ENCODE assay signal across 25 mouse cellular contexts in genomic region chr1:30790220-30790619, GRCm38 (mm10).
DNase-seq lines count a peak whose midpoint lies in the region; ATAC-seq and TF ChIP-seq lines count a peak whose summit lies in the region.
"Had no signal": no experiment of that assay in that cellular context is flagged by ENCODE, and none has a peak within 500 bp of the region (broad histone marks: within the 10 kb centered on the region; RNA-seq: fewer than 3 reads in every experiment).

No protein-coding gene starts in this region.

- H3K4me2 ChIP-seq in forebrain, embryonic 14.5 days (ENCODE audit: low read length): no peak overlapping the region
- H3K4me2 ChIP-seq in forebrain, embryonic 13.5 days: no peak overlapping the region
- no peak overlapping the region for H3K4me2 ChIP-seq in forebrain, postnatal 0 days (ENCODE audit: low read depth)
- H3K4me2 ChIP-seq: embryonic facial prominence, embryonic 12.5 days; embryonic facial prominence, embryonic 15.5 days; heart, embryonic 11.5 days; hindbrain, embryonic 13.5 days; intestine, embryonic 15.5 days had no signal

- no peaks in the 10 kb centered on the region for H3K9me3 ChIP-seq in forebrain, embryonic 14.5 days (replicated peaks; ENCODE audit: control insufficient read depth, low read length)
- H3K9me3 ChIP-seq in forebrain, embryonic 13.5 days (replicated peaks): no peaks in the 10 kb centered on the region
- 0 out of 2 replicates have a peak, but pooled peaks cover 3% of the 10 kb centered on the region for H3K9me3 ChIP-seq in forebrain, postnatal 0 days (ENCODE audit: low read length)
- no peaks in the 10 kb centered on the region for H3K9me3 ChIP-seq in forebrain, embryonic 10.5 days
- H3K9me3 ChIP-seq: embryonic facial prominence, embryonic 12.5 days; embryonic facial prominence, embryonic 15.5 days; hindbrain, embryonic 10.5 days; hindbrain, embryonic 13.5 days; intestine, embryonic 15.5 days had no signal

- no peak overlapping the region for H3K9ac ChIP-seq in forebrain, embryonic 14.5 days (ENCODE audit: low read length)
- H3K9ac ChIP-seq in forebrain, embryonic 13.5 days: no peak overlapping the region
- H3K9ac ChIP-seq in forebrain, postnatal 0 days: no peak overlapping the region
- H3K9ac ChIP-seq: embryonic facial prominence, embryonic 12.5 days; embryonic facial prominence, embryonic 15.5 days; hindbrain, embryonic 13.5 days; intestine, embryonic 15.5 days had no signal

- H3K27me3 ChIP-seq in forebrain, embryonic 14.5 days (replicated peaks; ENCODE audit: control insufficient read depth, insufficient read depth, low read length): no peaks in the 10 kb centered on the region
- H3K27me3 ChIP-seq in forebrain, embryonic 13.5 days: no peaks in the 10 kb centered on the region
- no peaks in the 10 kb centered on the region for H3K27me3 ChIP-seq in forebrain, postnatal 0 days (ENCODE audit: insufficient read depth, low read length)
- no peaks in the 10 kb centered on the region for H3K27me3 ChIP-seq in forebrain, embryonic 10.5 days (ENCODE audit: poor library complexity, severe bottlenecking)
- H3K27me3 ChIP-seq: embryonic facial prominence, embryonic 12.5 days; embryonic facial prominence, embryonic 15.5 days; hindbrain, embryonic 13.5 days; intestine, embryonic 15.5 days had no signal

- no peak overlapping the region for H3K27ac ChIP-seq in forebrain, embryonic 14.5 days (ENCODE audit: low read depth, low read length)
- no peak overlapping the region for H3K27ac ChIP-seq in forebrain, embryonic 13.5 days
- no peak overlapping the region for H3K27ac ChIP-seq in forebrain, postnatal 0 days (ENCODE audit: low read depth, low read length)
- no peak overlapping the region for H3K27ac ChIP-seq in forebrain, embryonic 10.5 days
- H3K27ac ChIP-seq: embryonic facial prominence, embryonic 12.5 days; embryonic facial prominence, embryonic 15.5 days; hindbrain, embryonic 10.5 days; hindbrain, embryonic 13.5 days; intestine, embryonic 15.5 days had no signal

- no peaks in the 10 kb centered on the region for H3K36me3 ChIP-seq in forebrain, embryonic 14.5 days (ENCODE audit: control insufficient read depth, insufficient read depth, low read length)
- H3K36me3 ChIP-seq in forebrain, embryonic 13.5 days (ENCODE audit: poor library complexity, severe bottlenecking): no peaks in the 10 kb centered on the region
- no peaks in the 10 kb centered on the region for H3K36me3 ChIP-seq in forebrain, postnatal 0 days (ENCODE audit: insufficient read depth)
- no peaks in the 10 kb centered on the region for H3K36me3 ChIP-seq in forebrain, embryonic 10.5 days (replicated peaks)
- H3K36me3 ChIP-seq: embryonic facial prominence, embryonic 12.5 days; embryonic facial prominence, embryonic 15.5 days; hindbrain, embryonic 10.5 days; hindbrain, embryonic 13.5 days; intestine, embryonic 15.5 days had no signal

- no peaks in the 10 kb centered on the region for H3K4me1 ChIP-seq in forebrain, embryonic 14.5 days (ENCODE audit: control insufficient read depth, insufficient read depth, low read length)
- H3K4me1 ChIP-seq in forebrain, embryonic 13.5 days: no peaks in the 10 kb centered on the region
- no peaks in the 10 kb centered on the region for H3K4me1 ChIP-seq in forebrain, postnatal 0 days (ENCODE audit: insufficient read depth)
- H3K4me1 ChIP-seq in forebrain, embryonic 10.5 days: no peaks in the 10 kb centered on the region
- H3K4me1 ChIP-seq: embryonic facial prominence, embryonic 12.5 days; embryonic facial prominence, embryonic 15.5 days; hindbrain, embryonic 10.5 days; hindbrain, embryonic 13.5 days; intestine, embryonic 15.5 days had no signal

- 49% methylated on average over 1 of the region's 1 CpGs for WGBS in forebrain, embryonic 14.5 days
- WGBS in forebrain, embryonic 13.5 days: 66% methylated on average over 1 of the region's 1 CpGs
- 48% methylated on average over 1 of the region's 1 CpGs for WGBS in forebrain, postnatal 0 days
- WGBS in forebrain, embryonic 10.5 days: 90% methylated on average over 1 of the region's 1 CpGs

- DNase-seq in forebrain, embryonic 14.5 days (ENCODE audit: low spot score): peak; percentile 47
- peak; percentile 44 for DNase-seq in forebrain, postnatal 0 days
- DNase-seq in forebrain, embryonic 10.5 days (ENCODE audit: extremely low spot score, low spot score): no peak
- DNase-seq in brain, adult 2 months (ENCODE audit: low read depth, low spot score): peak; percentile 16
- DNase-seq in fat pad, adult 2 months (ENCODE audit: extremely low read depth, low read depth, low spot score): peak; percentile 34
- DNase-seq in cerebellum, adult 11 months: no peak
- DNase-seq: adrenal gland, adult 8-10 months; adrenal gland, postnatal 25 days; cerebellum, adult 18-20 months; cerebellum, adult 9-10 months; cerebellum, postnatal 14 days; gastrocnemius, postnatal 25 days; heart, postnatal 36 days; kidney, adult 11 months; kidney, adult 8-10 months had no signal

- ATAC-seq in forebrain, embryonic 14.5 days: peak; percentile 44; the same call in 1 of the 2 replicates
- ATAC-seq in forebrain, embryonic 13.5 days: no peak; the same call in 1 of the 2 replicates
- ATAC-seq in forebrain, postnatal 0 days: peak; percentile 12; the same call in 1 of the 2 replicates
- no peak for ATAC-seq in megakaryocyte, adult 5-6 weeks (ENCODE audit: poor library complexity, severe bottlenecking)
- ATAC-seq: activated CD4-positive, CD25-positive, alpha-beta regulatory T cell, adult 4 months; hindbrain, embryonic 16.5 days; intestine, embryonic 15.5 days had no signal

- no peak overlapping the region for H3K4me3 ChIP-seq in forebrain, embryonic 14.5 days (ENCODE audit: low read depth, low read length)
- H3K4me3 ChIP-seq in forebrain, embryonic 13.5 days: no peak overlapping the region
- no peak overlapping the region for H3K4me3 ChIP-seq in forebrain, postnatal 0 days (ENCODE audit: low read depth, low read length)
- H3K4me3 ChIP-seq in forebrain, embryonic 10.5 days: no peak overlapping the region
- H3K4me3 ChIP-seq: embryonic facial prominence, embryonic 12.5 days; embryonic facial prominence, embryonic 15.5 days; hindbrain, embryonic 10.5 days; hindbrain, embryonic 13.5 days; intestine, embryonic 15.5 days had no signal

- no peak for TF ChIP-seq CTCF in forebrain, postnatal 0 days (IDR thresholded peaks at IDR 0.05; ENCODE audit: low read depth)

Comparison
In these comparisons a context has a peak if more than half of its experiments do, and no peak if none do; other contexts are left out.
1. ATAC-seq: peak in forebrain, embryonic 14.5 days (single experiment) and forebrain, postnatal 0 days (single experiment); none in forebrain, embryonic 13.5 days (single experiment) and megakaryocyte, adult 5-6 weeks (single experiment).
2. DNase-seq: peak in forebrain, embryonic 14.5 days (single experiment), forebrain, postnatal 0 days (single experiment), brain, adult 2 months (single experiment) and fat pad, adult 2 months (single experiment); none in forebrain, embryonic 10.5 days (single experiment) and cerebellum, adult 11 months (single experiment).